Mouse (Mus musculus) stomach, embryonic 15.5 days (tissue): ENCODE data around the gene Smap1. TPM values are rescaled to one million over a fixed set of nuclear protein-coding genes. Genes with fewer than 3 reads are reported as not detected.

Source experiments
- ATAC-seq: fragments of 200-750 bp; cut with Nextera tagmentation; 2 replicates; pipeline ENCODE4 v1.8.0; 2017; ENCODE audit warnings: low read depth, moderate number of reproducible peaks, moderate TSS enrichment; ENCODE audit not compliant: insufficient read depth, low FRiP score
- H3K27ac ChIP-seq: fragments of 300-500 bp; sonication (generic); 2 replicates; pipeline ENCODE4 v1.5.1; 2015; ENCODE audit warnings: mild to moderate bottlenecking, inconsistent platforms
- H3K27me3 ChIP-seq: fragments of 300-500 bp; sonication (generic); replicated peaks from 2 replicates; pipeline ENCODE4 v1.6.1; 2015; ENCODE audit warnings: inconsistent platforms
- H3K36me3 ChIP-seq: fragments of 300-500 bp; sonication (generic); 2 replicates; pipeline ENCODE4 v1.6.1; 2015; ENCODE audit warnings: inconsistent platforms
- H3K4me1 ChIP-seq: fragments of 300-500 bp; sonication (generic); 2 replicates; pipeline ENCODE4 v1.6.1; 2015; ENCODE audit warnings: inconsistent platforms
- H3K4me2 ChIP-seq: fragments of 300-500 bp; sonication (generic); 2 replicates; pipeline ENCODE4 v1.6.1; 2015; ENCODE audit warnings: mild to moderate bottlenecking, inconsistent platforms
- H3K4me3 ChIP-seq: fragments of 300-500 bp; sonication (generic); replicated peaks from 2 replicates; pipeline ENCODE4 v1.5.1; 2015; ENCODE audit warnings: inconsistent platforms
- H3K9ac ChIP-seq: fragments of 300-500 bp; sonication (generic); 2 replicates; pipeline ENCODE4 v1.6.1; 2015; ENCODE audit warnings: inconsistent platforms
- H3K9me3 ChIP-seq: fragments of 300-500 bp; sonication (generic); 2 replicates; pipeline ENCODE4 v1.6.1; 2016; ENCODE audit warnings: inconsistent platforms
- WGBS: fragments of 180-500 bp; shearing (Covaris S2); methylation state at CpG from one replicate; pipeline ENCODE4 v1.1.7; 2015; 5-methylcytosine and 5-hydroxymethylcytosine counted together
- polyA plus RNA-seq: library from polyadenylated mRNA; unstranded; fragments of >200 nt; fragmentation: Nextera tagmentation; extraction: Ambion mirVana; gene quantifications from 2 replicates; pipeline ENCODE4 v1.2.1, GENCODE M21; 2015

Smap1 gene
- polyA plus RNA-seq, 1 experiment from 2014 or later: 48.8 TPM

DNA sequence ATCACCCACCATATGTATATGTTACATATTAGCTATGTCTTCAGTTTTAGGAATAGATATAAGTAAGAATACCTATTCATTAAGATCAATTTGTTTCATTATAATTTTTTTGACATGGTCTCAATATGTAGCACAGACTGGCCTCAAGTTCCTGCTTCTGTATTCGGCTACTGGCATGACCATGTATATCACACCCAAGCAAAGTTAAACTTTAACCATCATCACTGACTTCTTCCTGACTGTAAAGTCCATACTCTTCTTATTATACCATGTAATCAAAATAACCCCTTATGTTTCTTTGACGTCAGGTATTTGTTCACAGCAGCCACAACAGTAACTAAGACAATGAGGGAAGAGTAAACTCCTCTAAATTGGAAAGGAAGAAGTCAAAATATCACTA, 61.2 kb downstream of the Smap1 start:
- Histone ChIP-seq H3K9me3 (no peaks in the 10 kb centered on the region), H3K4me3 (no peak overlapping the region), H3K27ac (no peak overlapping the region), H3K9ac (no peak overlapping the region), H3K27me3 (no peaks in the 10 kb centered on the region), H3K36me3 (0 out of 2 replicates have a peak, but pooled peaks cover 10% of the 10 kb centered on the region), H3K4me2 (no peak overlapping the region), H3K4me1 (no peaks in the 10 kb centered on the region)
- no peak for ATAC-seq
- WGBS: 76% methylated on average over 2 of the region's 2 CpGs

GRCm38 (mm10) chr1:23855623-23856022, 66.5 kb downstream of the Smap1 start:
- no peaks in the 10 kb centered on the region for H3K27me3 ChIP-seq
- peaks cover 9% of the 10 kb centered on the region; the same call in 1 of the 2 replicates for H3K36me3 ChIP-seq
- no peaks in the 10 kb centered on the region for H3K9me3 ChIP-seq
- H3K4me3 ChIP-seq: no peak overlapping the region
- 80% methylated on average over 3 of the region's 3 CpGs for WGBS
- no peaks in the 10 kb centered on the region for H3K4me1 ChIP-seq
- no peak for ATAC-seq
- H3K27ac ChIP-seq: no peak overlapping the region
- no peak overlapping the region for H3K9ac ChIP-seq
- H3K4me2 ChIP-seq: no peak overlapping the region

GRCm38 (mm10) chr1:23846044-23846680, 76.0 kb downstream of the Smap1 start:
- Histone ChIP-seq H3K4me1 (no peaks in the 10 kb centered on the region), H3K9ac (no peak overlapping the region), H3K27me3 (no peaks in the 10 kb centered on the region), H3K36me3 (peaks cover 9% of the 10 kb centered on the region), H3K27ac (no peak overlapping the region), H3K9me3 (no peaks in the 10 kb centered on the region), H3K4me3 (no peak overlapping the region), H3K4me2 (no peak overlapping the region)
- 51% methylated on average over 10 of the region's 10 CpGs for WGBS
- ATAC-seq: no peak

- no peak overlapping the region for H3K27ac ChIP-seq
- H3K4me1 ChIP-seq: no peaks in the 10 kb centered on the region
- no peak for ATAC-seq
- peaks cover 9% of the 10 kb centered on the region for H3K36me3 ChIP-seq
- H3K27me3 ChIP-seq: no peaks in the 10 kb centered on the region
- H3K4me3 ChIP-seq: no peak overlapping the region
- WGBS: 90% methylated on average over 10 of the region's 10 CpGs
- H3K9ac ChIP-seq: no peak overlapping the region
- H3K9me3 ChIP-seq: no peaks in the 10 kb centered on the region
- no peak overlapping the region for H3K4me2 ChIP-seq
Observed at GRCm38 (mm10) chr1:23845007-23845406, 77.1 kb downstream of the Smap1 start.

- no peak for ATAC-seq
- H3K36me3 ChIP-seq: peaks cover 6% of the 10 kb centered on the region; the same call in 1 of the 2 replicates
- no peak overlapping the region for H3K4me3 ChIP-seq
- no peaks in the 10 kb centered on the region for H3K27me3 ChIP-seq
- no peak overlapping the region for H3K27ac ChIP-seq
- no peak overlapping the region for H3K9ac ChIP-seq
- no peak overlapping the region for H3K4me2 ChIP-seq
- no peaks in the 10 kb centered on the region for H3K9me3 ChIP-seq
- 66% methylated on average over 7 of the region's 7 CpGs for WGBS
- no peaks in the 10 kb centered on the region for H3K4me1 ChIP-seq
Observed at GRCm38 (mm10) chr1:23843790-23844189, 78.3 kb downstream of the Smap1 start.

DNA sequence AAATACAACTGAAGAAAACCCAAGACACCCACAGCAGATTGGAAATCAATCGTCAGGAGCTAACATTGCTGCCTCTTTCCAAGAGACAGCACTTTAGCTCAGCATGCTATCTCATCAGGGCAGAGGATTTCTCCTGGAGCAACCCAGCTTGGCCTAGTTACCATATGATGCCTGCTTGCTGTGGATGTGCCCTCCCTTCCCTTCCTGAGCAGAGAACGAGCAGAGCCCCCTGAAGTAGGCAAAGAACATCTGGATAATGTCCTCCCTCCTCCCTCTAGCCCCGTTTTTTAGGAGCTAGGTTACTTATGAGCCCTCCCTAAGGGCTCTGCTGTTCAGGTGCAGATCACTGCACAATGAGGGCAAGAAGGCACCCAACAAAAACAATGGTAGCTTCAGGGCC, 79.5 kb downstream of the Smap1 start:
- H3K4me3 ChIP-seq: no peak overlapping the region
- no peaks in the 10 kb centered on the region for H3K4me1 ChIP-seq
- H3K9ac ChIP-seq: no peak overlapping the region
- H3K36me3 ChIP-seq: peaks cover 4% of the 10 kb centered on the region; the same call in 1 of the 2 replicates
- no peaks in the 10 kb centered on the region for H3K9me3 ChIP-seq
- no peak overlapping the region for H3K27ac ChIP-seq
- H3K4me2 ChIP-seq: no peak overlapping the region
- WGBS: 67% methylated on average over 3 of the region's 3 CpGs
- no peaks in the 10 kb centered on the region for H3K27me3 ChIP-seq
- no peak for ATAC-seq

GRCm38 (mm10) chr1:23840924-23841323, 81.2 kb downstream of the Smap1 start:
- no peak overlapping the region for H3K4me3 ChIP-seq
- H3K27me3 ChIP-seq: no peaks in the 10 kb centered on the region
- peaks cover 4% of the 10 kb centered on the region; the same call in 1 of the 2 replicates for H3K36me3 ChIP-seq
- H3K4me1 ChIP-seq: no peaks in the 10 kb centered on the region
- no peak overlapping the region for H3K4me2 ChIP-seq
- H3K9me3 ChIP-seq: no peaks in the 10 kb centered on the region
- no peak for ATAC-seq
- no peak overlapping the region for H3K9ac ChIP-seq
- H3K27ac ChIP-seq: no peak overlapping the region

- WGBS: 73% methylated on average over 4 of the region's 4 CpGs
- Histone ChIP-seq H3K27me3 (no peaks in the 10 kb centered on the region), H3K9me3 (no peaks in the 10 kb centered on the region), H3K4me1 (no peaks in the 10 kb centered on the region), H3K9ac (no peak overlapping the region), H3K36me3 (no peaks in the 10 kb centered on the region), H3K4me3 (no peak overlapping the region), H3K27ac (no peak overlapping the region), H3K4me2 (no peak overlapping the region)
- no peak for ATAC-seq
Observed at GRCm38 (mm10) chr1:23836630-23837029, 85.5 kb downstream of the Smap1 start.

DNA sequence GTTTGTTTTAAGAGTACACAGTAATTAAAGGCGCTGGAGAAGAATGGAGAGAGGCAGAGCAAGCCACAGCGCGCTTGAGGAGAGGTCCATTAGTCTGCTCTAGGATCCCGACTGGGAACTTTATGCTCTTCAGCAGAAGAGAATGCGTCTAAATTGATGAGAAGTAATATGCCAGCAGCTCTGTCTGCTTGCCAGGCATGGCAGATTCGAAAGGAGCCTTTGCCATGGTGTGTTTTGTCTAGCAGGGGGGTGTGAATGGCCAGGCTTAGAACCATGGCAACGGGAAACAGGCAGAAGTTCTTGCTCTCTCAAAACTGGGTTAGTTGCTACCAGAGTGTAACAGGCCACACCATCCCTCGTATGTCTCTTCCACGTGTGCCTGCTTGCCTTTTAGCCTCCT, 87.3 kb downstream of the Smap1 start:
- H3K4me3 ChIP-seq: no peak overlapping the region
- no peak overlapping the region for H3K27ac ChIP-seq
- H3K36me3 ChIP-seq: no peaks in the 10 kb centered on the region
- WGBS: 58% methylated on average over 9 of the region's 9 CpGs
- H3K4me1 ChIP-seq: no peaks in the 10 kb centered on the region
- no peaks in the 10 kb centered on the region for H3K9me3 ChIP-seq
- H3K4me2 ChIP-seq: no peak overlapping the region
- no peaks in the 10 kb centered on the region for H3K27me3 ChIP-seq
- no peak for ATAC-seq
- no peak overlapping the region for H3K9ac ChIP-seq

GRCm38 (mm10) chr1:23834246-23834645, 87.9 kb downstream of the Smap1 start:
- Histone ChIP-seq H3K9me3 (no peaks in the 10 kb centered on the region), H3K4me2 (no peak overlapping the region), H3K4me3 (no peak overlapping the region), H3K9ac (no peak overlapping the region), H3K27ac (no peak overlapping the region), H3K4me1 (no peaks in the 10 kb centered on the region), H3K27me3 (no peaks in the 10 kb centered on the region), H3K36me3 (no peaks in the 10 kb centered on the region)
- no peak for ATAC-seq
- WGBS: 79% methylated on average over 7 of the region's 7 CpGs

GRCm38 (mm10) chr1:23826887-23827758, 95.0 kb downstream of the Smap1 start:
- no peaks in the 10 kb centered on the region for H3K9me3 ChIP-seq
- 34% methylated on average over 13 of the region's 13 CpGs for WGBS
- H3K4me3 ChIP-seq: no peak overlapping the region
- no peak overlapping the region for H3K4me2 ChIP-seq
- H3K27me3 ChIP-seq: no peaks in the 10 kb centered on the region
- ATAC-seq: peak; percentile 63; the same call in 1 of the 2 replicates
- H3K4me1 ChIP-seq: no peaks in the 10 kb centered on the region
- no peaks in the 10 kb centered on the region for H3K36me3 ChIP-seq
- H3K27ac ChIP-seq: no peak overlapping the region
- H3K9ac ChIP-seq: no peak overlapping the region

GRCm38 (mm10) chr1:23821615-23822014, 100.5 kb downstream of the Smap1 start:
- ATAC-seq: no peak
- Histone ChIP-seq H3K27me3 (no peaks in the 10 kb centered on the region), H3K4me3 (no peak overlapping the region), H3K4me2 (no peak overlapping the region), H3K9me3 (no peaks in the 10 kb centered on the region), H3K27ac (no peak overlapping the region), H3K9ac (no peak overlapping the region), H3K4me1 (no peaks in the 10 kb centered on the region), H3K36me3 (no peaks in the 10 kb centered on the region)
- 81% methylated on average over 5 of the region's 5 CpGs for WGBS
